Mouse (Mus musculus): ENCODE results near the gene Eif2d. TPM values are rescaled to one million over a fixed set of nuclear protein-coding genes. Genes with fewer than 3 reads are reported as not detected.

The Eif2d gene
- total RNA-seq, 2 experiments from 2014 or later, result 25.9 to 29.5 TPM

GRCm38 (mm10) chr1:131208800-131209199 lies 55.8 kb downstream of the Eif2d start:
- DNase-seq, result no peak
- intact Hi-C loops (cut with DNase I), result no loop called here

GRCm38 (mm10) chr1:131209971-131210426 lies 57.0 kb downstream of the Eif2d start:
- intact Hi-C loops (cut with DNase I), result no loop called here

DNA sequence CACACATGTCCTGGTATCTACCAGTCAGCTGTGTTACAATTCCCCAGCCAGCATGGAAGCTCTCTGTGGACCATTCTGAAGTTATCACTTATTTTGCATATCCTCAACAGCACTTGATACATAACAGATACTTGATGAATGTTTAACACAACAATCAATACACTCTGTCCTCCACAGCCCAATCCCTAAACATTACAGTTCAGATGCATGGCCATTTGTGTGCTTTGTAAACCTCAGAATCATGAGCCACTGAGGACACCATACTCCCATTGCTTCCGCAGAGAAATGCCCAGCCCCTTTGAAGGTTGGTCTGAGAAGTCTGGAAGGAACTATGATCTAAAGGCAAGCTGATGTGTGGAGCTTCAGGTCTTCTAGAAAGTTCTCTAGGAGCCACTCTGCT lies 58.7 kb downstream of the Eif2d start:
- intact Hi-C loops (cut with DNase I), result no loop called here
- no peak for DNase-seq

More at GRCm38 (mm10) chr1:131209971-131210426, 57.0 kb downstream of the Eif2d start:
- DNase-seq, result no peak

- no peak for DNase-seq
- intact Hi-C loops (cut with DNase I), result no loop called here
Observed at GRCm38 (mm10) chr1:131212956-131213355, 60.0 kb downstream of the Eif2d start.

- DNase-seq, result no peak
- intact Hi-C loops (cut with DNase I), result no loop called here
Observed at GRCm38 (mm10) chr1:131213361-131213760, 60.4 kb downstream of the Eif2d start.

DNA sequence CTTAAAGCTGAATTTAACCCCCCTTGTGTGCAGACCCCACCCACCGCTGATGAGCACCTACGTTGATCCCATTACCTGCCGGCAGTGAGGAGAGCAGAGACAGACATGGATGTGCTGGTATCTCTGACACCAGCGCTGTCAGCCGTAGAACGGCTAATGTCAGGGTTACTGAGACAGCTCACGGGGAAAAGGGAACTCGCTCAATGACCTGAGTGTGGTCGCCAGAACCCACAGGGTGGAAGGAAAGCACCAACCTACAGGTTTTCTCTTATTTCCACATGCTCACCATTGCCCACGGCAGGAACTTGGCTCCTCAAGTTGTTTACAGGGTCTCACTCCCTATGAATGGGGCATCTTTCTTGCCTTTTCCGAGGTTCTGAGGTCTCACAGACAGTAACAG lies 66.0 kb downstream of the Eif2d start:
- intact Hi-C loops (cut with DNase I), result no loop called here
- DNase-seq, result no peak

DNA sequence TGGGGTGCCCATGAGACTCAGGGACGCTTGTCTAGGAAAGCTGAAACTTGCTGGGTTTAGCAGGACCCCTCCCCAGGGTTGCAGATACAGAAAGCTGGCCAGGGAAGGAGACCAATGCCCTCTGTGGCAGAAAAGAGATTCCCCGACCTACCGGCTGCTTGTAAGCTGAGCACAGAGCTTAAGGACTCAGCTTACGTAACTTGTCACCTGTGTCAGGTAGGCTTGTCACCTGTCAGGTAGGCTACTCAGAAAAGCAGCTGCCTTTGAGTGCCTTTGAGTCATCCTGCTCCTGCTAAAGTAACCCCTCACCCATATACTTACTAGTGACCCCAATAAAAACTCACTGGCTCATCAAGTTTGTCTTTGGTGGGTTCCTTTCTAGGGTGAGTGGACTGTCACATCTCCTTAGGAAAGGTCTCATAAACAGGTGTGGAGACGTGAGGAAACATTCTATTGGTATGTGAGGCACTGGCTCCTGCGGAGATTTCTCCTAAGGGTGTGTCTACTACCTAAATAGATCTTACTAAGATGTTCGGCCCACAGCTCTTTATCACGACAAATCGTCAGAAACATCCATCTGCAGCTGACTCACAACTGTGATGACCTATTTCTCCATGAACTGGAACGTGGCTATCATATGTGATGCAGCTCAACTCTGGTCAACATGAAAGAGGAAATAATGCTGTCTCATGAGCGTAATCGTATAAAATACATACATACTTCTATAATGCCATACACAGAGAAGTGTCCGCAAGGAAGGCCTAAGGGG lies 69.0 kb downstream of the Eif2d start:
- intact Hi-C loops (cut with DNase I), result no loop called here
- no peak for DNase-seq

GRCm38 (mm10) chr1:131223345-131223744 lies 70.4 kb downstream of the Eif2d start:
- intact Hi-C loops (cut with DNase I), result no loop called here

GRCm38 (mm10) chr1:131224848-131225471 lies 72.0 kb downstream of the Eif2d start:
- intact Hi-C loops (cut with DNase I), result no loop called here
- DNase-seq, result no peak

More at GRCm38 (mm10) chr1:131223345-131223744, 70.4 kb downstream of the Eif2d start:
- no peak for DNase-seq

- DNase-seq, result no peak
- intact Hi-C loops (cut with DNase I), result no loop called here
Observed at GRCm38 (mm10) chr1:131228225-131228624, 75.2 kb downstream of the Eif2d start.

GRCm38 (mm10) chr1:131228659-131229058 lies 75.7 kb downstream of the Eif2d start:
- no peak for DNase-seq
- intact Hi-C loops (cut with DNase I), result no loop called here

DNA sequence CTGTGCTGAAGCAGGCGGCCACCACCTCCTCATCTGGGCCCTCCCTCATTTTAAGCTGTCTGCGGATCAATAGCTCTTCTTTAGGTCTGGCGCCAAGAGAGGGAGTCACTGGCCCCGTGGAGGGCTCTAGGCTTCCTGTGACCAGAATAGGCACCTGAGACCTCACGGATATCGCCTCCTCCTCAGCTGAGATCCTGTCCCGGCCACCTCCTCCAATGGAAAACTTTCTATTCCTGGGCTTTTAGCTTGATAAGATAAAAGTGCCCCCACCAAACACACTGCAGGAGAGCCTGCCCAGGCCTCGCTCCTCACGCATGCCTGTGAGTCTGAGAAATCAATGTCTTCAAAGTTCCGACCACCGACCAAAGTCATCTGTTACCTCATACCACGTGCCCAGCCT lies 80.5 kb downstream of the Eif2d start:
- intact Hi-C loops (cut with DNase I), result no loop called here
- DNase-seq, result no peak

DNA sequence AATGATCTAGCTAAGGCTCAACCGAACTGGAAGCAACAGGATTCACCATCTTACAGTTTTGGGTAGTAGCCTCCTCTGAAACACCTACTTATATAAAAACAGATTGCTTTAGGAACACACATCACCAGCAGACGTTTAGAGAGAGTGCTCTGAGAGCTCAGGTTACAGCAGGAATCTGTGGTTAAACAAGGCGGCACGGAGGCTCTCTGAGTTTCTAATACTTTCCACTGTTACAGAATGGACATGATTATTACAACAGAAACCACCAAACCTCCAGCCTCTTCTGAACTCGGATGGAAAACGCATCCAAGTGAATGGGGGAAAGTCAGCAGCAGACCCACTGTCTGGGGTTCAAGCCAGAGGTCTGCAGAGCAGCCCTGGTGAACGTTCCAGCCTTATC lies 83.1 kb downstream of the Eif2d start:
- intact Hi-C loops (cut with DNase I), result no loop called here

More for the DNA sequence above, 83.1 kb downstream of the Eif2d start:
- no peak for DNase-seq

Other genes starting within 250 kb of the Eif2d start
- gene Il20, start 241.7 kb upstream of the Eif2d start, total RNA-seq (2021), result not detected
- not detected for gene Il19, start 213.1 kb upstream of the Eif2d start, total RNA-seq (2021)
- not detected for gene Il10, start 133.3 kb upstream of the Eif2d start, total RNA-seq (2021)
- 100 to 1,000 TPM; 214 to 237 TPM for gene Mapkapk2, start 55.4 kb upstream of the Eif2d start, total RNA-seq (2021)
- gene Dyrk3, start 14.8 kb upstream of the Eif2d start, total RNA-seq (2021), result not detected
- 1 to 10 TPM in 1 of 2 experiments, under 1 TPM in 1; 0.35 to 1.2 TPM for gene Rassf5, start 92.1 kb downstream of the Eif2d start, total RNA-seq (2021)
- 1 to 10 TPM; 1.1 TPM for gene Ikbke, start 126.4 kb downstream of the Eif2d start, total RNA-seq (2021)

Measured in gastrocnemius, postnatal 36 days (tissue).